Mouse (Mus musculus) kidney, postnatal 36 days (tissue): ENCODE data around the gene Ralgps1.
"Not testable (repeated sequence)": the region's sequence is repeated elsewhere in the genome, so short reads cannot be mapped to it uniquely, and the experiment has no call there.

Experiments used
- DNase-seq, 2 experiments: peaks; one replicate each; pipeline ENCODE4 v3.0.0; 2021 to 2022; ENCODE audit warnings: mixed read lengths in 2 of 2

Gene Ralgps1

DNA sequence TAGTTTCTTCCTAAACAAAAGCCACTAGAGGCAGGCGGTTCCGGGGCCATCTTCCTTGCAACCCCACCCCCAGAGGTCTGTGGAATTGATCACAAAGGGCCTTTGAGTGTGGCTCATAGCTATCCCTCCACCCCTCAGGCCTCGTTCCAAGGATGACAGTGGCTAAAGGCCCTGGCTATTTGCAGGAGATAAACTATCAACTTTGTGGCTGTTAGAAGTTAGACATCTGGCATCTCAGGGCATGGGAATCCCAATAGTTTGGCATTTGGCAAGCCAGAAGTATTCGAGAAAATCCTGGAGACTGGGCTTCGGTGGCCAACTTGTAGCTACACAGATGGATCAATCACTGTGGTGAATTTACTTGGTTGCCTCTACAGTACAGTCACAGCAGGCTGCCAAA lies 137.4 kb downstream of the Ralgps1 start:
- no peak for DNase-seq

DNA sequence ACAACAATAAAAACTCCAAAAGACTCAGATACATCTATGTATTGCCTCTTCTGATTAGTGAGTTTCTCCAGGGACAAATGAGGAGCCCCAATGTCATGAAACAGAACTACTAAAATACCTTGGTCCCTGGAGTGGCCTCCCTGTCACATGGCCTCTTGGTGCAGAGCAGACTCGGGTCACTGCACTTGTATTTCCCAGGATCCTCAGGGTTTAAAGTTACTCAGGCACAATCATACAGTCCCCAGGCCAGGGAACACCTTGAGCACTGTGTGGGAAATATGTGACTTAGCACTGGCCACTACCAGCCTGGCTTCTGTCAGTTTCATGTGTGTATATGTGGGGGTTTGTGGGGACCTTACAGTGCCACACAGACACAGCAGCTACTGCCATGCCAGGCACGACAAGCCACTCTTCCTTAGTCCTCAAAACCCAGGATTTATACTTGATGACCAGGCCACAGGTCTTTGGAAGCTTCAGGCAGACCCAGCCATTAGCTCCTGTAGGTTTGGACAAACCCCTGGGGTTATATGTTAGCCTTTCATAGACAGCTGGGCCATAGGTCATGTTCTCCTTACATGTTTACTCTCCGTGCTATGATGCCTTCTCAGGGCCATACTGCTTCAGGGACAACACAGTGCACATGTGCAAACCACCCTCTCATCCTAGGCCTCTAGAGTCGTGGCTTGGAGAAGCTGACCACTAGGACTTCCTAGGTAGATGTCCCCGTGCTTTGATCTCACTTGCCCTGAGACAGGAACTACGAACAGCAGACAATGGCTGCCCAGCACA lies 138.3 kb downstream of the Ralgps1 start:
- peak; percentile 60 to 73 for DNase-seq

DNA sequence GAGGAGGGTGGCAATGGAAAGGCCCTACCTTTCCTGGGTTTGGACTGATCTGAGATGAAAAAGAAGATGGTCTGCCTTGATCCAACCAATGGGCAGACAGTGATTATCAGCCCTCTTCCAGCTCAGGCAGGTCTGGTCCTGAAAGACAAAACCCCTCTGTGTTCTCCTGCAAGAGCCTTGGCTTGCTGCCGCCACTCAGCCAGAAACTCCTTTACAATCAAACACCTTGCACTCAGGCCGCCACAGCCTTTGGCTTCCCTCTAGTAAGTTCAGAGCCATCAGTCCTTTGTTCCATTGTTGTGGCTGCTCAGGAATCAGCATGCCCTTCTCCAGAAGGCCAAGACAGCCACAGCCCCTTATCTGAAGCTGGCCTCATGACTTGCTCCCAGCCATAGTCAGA lies 139.5 kb downstream of the Ralgps1 start:
- DNase-seq, result no peak

DNA sequence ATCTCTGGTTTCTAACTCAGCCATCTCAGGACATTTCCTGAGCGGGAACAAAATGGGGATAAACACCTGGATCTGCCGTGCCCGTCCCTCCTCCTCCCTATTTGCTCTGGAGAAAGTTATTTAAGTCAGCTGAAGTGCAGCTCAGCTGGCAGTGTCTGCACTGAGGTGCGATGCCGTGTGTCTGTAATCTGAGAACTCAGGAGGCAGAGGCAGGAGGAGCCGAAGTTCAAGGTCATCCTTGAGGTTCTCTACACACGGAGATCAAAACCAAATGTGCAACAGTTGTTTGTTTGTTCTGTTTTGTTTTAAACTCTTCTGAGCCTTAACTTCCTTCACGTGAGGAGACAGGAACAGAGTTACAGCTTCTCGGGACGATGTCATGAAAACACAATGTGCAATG lies 140.6 kb downstream of the Ralgps1 start:
- DNase-seq, result no peak

DNA sequence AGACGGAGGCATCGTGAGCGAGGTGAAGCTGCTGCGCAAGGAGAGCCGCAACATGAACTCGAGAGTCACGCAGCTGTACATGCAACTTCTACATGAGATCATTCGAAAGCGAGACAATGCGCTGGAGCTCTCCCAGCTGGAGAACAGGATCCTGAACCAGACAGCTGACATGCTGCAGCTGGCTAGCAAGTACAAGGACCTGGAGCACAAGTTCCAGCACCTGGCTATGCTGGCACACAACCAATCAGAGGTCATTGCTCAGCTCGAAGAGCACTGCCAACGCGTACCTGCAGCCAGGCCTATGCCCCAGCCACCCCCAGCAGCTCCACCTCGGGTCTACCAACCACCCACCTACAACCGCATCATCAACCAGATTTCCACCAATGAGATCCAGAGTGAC lies 142.7 kb downstream of the Ralgps1 start:
- peak; percentile 55 to 71 for DNase-seq

DNA sequence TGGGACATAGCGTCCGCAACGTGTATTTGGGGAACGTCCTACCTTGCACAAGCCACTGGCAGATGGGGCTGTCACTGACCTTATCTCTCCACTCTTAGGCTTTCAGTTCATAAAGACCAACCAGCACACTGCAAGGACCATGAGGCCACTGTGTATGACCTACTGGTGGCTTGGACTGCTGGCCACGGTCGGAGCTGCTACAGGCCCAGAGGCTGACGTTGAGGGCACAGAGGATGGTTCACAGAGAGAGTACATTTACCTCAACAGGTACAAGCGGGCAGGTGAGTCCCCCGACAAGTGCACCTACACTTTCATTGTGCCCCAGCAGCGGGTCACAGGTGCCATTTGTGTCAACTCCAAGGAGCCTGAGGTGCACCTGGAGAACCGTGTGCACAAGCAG lies 143.2 kb downstream of the Ralgps1 start:
- no peak for DNase-seq

DNA sequence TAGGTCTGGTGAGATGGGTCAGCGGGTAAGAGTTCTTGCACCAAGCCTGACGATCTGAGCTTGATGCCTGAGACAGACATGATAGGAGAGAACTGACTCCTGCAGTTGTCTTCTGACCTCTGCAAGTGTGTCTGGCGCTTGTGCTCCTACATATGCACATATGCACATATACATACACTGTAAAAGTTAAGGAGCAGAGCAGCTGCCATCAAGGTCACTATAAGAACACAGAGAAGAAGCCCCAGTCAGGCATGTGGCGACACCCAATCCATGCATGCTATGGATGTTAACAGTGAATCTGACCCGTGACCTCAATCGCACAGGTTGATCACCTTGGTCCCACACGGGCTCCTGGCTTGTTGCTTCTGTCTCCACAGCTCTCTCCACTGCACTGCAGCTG lies 145.4 kb downstream of the Ralgps1 start:
- DNase-seq, result no peak

DNA sequence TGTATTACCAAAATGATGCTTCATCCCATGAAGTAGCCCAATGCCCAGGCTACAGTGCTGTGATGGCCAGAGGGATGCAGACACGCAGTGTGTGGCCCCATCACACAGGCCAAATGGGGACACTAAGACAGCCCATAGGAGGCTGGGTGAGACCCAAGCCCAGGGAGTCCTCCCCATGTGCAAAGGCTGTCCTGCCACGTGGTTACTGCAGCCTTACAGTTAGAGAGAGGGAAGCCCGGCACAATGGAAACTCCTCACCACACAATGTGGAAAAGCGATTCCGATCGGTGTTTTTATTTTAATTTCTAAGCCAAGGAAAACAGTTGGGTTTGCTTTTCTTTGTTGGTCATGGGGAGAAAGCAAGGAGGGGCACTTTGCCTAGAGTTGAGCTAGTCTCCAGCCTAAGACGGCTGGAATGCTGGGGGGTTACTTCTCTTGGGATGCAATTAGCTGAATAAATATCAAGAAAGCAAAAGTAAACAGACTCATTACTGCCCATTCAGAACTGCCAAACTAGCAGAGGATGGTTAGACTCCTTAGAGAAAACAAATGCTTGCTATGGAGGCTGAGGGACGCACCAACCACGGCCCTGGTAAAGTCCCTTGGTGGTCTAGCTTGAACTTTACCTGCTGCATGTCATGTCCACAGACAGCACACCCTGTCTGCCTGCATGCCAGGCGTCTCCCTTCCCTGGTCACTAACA lies 147.5 kb downstream of the Ralgps1 start:
- DNase-seq, result no peak

DNA sequence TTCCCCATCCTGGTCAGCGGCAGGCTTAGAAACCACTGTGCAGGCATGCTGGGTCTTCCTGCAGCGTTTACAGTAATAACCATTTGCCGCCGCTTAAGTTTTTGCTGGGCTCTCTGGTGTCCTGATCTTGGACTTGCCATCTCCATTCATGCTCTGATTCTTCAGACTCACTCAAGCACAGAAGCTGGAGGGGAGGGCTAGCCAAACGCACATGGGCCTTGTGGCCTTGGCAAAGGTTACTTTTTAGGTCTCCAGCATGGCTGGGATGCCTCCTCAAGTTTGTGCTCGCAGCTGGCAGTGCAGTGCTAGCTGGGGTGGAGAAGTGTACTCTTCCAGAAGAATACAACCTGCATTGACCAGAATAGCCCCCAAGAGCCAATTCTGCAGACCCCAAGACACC lies 148.8 kb downstream of the Ralgps1 start:
- peak; percentile 53 to 61 for DNase-seq

DNA sequence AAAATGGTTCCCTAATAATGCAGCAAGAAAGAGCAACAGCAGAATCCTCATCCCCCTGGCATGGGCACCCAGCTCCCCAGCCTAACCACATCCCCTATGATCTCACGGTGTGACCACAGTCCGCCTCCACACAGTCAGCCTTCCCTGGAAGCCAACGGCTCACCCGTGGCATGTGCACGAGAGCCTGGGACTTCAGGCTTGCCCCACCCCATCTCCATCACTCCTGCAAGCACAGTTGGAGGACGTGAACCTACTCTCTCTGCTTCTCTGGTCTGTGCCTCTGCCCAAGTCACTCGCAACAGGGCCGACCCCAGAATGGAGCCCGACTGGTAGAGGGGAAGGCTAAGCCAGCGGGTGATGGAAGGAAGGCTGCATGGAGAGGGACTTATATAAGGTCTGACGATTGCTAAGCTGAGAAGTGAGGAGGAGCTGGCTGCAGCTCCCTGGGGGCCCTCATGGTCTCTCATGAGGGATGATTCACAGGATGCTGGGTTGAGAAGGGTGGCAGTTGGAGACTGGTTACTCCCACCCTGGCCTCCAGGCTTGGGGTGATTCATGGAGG lies 149.9 kb downstream of the Ralgps1 start:
- DNase-seq, result no peak

DNA sequence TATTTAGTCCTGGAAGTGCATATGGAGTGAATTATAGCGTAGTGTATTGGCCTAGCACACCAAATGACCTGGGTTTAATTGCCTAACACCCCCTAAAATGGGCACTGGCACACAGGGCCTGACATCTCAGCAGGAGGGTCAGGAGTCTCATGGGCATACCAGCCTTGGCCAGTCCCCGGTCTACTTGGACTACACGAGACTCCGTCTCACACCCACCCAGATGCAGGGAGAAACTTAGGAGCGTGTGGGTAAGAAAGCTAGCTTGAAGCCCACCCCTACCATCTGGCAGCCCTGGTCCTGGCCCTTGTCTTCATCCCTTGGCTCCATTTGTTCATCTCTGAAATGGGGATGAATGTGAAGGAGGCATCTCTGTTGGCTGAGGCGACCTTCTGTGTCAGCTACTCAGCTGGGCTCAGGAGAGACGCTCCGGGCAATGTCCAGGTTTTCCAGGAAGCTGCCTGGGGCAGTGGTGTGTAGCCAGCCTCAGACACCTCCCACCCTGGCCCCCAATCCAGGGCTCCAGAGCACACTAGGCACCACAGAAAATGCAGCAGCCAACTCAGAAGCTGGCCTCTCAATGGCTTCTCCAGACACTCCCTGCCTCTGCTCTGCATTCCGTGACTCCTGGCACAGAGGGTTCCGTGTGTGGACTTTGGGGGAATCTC lies 150.5 kb downstream of the Ralgps1 start:
- peak; percentile 75 to 76 for DNase-seq

DNA sequence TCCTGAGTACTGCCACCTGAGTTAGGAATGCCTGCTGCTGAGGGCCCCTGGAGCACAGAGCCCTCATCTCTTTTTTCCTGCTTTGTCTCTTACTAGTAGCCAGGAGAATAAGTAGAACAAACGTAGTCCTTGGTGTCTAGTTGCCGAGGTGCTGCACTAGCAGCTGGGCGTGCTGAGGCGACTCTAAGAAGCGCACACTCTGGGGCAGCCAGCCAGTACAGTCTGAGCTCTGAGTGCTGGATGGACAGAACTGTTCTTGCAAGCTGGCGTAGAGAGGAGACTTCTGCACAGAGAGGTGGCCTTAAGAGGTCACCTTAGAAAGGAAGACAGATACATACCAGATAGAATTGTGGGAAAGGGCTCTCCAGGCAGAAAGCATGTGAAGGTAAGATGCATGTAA lies 151.0 kb downstream of the Ralgps1 start:
- peak in 1 of 2 experiments; percentile 51 for DNase-seq

DNA sequence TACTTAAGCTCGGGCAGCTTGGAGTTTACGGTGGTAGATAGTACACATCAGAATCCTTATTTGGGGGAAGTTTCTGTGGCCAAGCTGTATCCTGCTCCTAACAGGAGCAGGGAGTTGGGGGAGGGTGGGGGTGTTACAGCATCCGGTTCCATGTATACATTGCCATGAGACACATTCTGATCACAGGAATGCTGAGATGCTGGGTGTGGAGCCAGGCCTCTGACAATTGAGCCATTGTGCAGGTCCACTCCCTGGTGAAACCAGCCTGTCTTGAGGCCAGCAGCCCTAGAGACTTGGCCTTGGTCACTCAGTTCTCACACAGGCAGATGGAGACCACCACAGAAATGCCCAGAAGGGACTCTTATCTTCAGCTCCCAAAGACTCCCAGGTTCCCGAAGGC lies 151.6 kb downstream of the Ralgps1 start:
- no peak for DNase-seq

DNA sequence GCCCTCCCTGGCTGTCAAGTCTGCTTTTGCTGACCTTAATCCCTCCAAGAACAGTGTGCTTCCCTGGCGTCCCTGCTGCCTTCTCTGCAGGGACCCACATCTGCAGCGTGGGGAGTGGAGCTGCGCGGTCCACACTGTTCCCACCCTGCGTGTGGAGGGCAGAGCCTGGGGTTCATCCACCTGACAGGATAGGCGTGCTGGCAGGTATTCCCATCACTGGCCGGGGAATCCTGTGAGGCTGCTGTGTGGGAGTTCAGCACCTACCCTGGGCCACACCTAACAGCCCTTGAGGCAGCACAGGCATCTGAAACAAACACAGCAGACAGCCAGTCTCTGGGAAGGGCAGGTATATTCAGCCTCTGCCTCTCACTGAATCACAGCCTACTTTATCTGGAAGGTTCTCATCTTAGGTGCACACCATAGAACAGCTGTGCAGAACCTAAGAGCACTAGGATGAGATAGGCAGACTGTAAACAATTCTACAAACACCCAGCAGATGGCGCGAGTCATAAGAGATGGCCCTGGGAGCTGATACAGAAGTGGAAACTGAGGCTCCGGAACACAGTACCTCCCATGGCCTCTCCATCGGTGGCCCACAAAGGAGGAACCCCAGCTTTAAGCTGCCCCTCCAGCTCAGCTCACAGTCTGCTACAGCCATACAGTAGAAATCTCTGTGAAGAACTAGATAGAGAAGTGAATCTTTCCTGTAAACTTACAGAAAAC lies 152.2 kb downstream of the Ralgps1 start:
- peak in 1 of 2 experiments; percentile 67 for DNase-seq

DNA sequence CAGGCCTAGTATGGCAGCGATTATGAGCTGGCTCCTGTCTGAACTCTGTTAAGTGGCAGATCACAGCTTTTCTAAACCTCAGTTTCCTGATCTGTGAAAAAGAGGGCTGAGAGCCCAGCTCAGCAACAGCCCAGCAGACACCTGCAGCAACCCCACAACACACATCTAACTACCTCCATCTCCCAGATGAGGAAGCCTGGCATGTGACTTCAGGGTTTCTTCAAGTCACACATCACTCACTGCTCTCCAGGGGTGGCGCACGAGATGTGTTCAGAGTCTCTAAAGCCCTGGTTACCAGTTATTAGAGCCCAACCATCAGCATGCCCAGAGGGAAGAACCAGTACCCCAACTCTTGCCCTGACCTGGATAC lies 153.9 kb downstream of the Ralgps1 start:
- no peak for DNase-seq

DNA sequence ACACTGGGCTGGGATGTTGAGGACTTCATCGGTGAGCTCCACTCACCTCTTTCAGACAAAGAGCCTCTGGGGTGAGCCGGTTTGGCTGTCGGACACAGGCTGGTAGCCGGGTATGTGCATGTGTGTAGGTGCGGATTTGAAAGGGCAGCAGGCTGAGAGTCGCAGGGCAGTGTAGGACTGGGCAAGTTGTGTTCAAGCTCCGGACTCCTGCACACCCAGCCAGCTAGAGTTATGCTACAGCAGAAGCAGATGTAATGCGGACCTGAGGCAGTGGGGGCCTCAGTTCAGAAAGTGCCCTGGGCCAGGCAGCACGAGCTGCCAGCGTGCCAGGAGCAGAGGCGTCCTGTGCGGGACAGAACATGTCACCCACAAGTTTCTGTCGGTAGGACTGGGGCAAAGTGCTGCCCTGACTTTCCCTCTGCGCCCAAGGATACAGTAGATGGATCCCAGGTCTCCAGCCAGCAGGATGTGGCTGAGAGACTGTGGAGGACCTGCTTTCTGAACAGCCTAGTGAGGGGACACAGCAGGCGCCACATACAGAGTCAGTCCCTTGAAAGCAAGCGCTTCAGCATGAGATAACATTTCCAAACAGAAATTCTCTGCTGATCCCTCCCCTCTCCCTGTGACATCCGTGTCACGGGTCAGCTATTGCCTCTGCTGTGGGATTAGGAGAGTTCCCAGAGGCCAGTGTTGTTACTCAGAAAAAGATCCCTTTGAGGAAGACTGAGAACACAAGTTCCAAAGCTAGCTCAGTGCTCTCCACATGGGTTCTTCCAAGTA lies 154.5 kb downstream of the Ralgps1 start:
- peak; percentile 39 to 46 for DNase-seq

DNA sequence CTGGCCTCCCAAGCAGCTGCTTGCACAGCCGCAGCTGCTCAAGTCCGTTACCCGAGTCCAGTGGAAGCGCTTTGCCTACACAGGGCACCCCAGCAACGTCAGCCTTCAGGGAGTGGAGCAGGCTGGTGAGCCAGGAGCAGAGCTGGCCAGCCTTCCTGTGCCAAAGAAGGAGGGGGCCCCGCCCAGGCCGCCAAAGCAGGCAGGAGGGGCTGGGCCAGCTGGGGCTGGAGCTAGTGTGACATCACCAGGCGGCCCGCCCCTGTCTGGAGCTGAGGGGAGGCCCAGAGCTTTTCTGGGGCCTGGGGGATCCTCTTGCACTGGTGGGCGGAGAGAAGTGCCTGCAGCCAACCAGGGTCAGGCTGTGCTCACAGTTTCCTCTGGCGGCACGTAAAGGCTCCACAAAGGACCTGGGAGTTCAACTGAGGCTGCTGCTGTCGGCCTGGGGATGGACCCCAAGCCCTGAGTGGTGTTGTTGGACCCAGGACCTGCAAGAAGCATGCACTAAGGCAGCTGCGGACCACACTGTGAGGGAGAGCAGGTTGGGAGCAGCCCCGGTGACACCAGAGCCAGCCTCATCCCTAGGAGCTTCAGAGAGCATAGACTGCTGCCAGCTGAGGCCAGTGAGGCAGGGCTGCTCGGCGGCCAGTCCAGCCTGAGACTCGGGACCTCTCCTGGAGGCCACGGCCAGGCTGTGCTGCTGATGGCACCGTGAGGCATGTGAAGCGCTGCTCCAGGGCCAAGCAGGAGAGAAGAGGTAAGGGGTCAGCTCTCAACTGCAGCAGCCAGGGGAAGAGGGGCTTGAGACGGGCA lies 155.4 kb downstream of the Ralgps1 start, which contains the start of gene Angptl2:
Gene Angptl2 (plus strand): TSS at position 370 of the 810 bp plus-strand sequence.
- peak; percentile 91 for DNase-seq

DNA sequence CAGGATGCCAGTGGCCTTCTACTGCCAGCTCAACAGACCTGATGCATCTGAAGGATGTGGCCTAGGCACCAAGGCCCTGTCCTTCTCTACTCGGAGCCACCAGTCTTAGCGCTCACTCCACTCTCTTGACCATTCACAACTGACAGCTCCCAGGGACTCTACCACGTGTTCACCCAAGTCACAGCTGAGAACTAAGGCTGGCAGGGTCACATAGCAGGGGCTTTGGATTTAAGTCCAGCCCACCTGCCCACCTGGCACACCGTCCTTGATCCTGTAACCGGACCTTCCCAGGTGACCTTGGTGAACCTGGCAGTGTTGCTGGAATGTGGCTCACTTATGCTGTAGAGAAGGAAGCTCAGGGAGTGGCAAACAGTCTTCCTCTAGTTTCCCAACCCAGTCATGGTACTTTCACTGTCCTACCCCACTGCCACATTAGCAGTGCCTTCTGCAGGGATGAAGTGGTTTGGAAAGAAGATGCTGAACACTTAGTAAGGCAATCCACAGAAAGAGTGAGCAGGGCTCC lies 156.0 kb downstream of the Ralgps1 start:
- DNase-seq, result no peak

DNA sequence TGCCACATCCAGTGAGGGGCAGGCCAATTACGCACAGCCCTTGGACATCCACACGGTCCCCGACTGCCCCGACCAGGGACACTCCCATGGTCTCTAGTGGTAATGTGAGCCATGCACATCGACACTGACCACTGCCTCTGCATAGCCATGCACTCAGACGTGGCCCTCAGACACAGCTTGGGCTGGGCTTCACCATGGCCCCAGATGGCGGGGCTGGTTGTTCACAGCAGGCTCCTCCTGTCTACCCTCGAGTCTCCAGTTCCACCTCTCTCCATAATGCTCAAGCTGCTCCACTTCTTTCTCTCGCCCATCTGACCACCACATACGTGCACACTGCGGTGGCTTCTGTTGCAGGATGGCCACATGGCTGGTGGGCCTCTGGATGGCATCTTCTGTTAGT lies 160.0 kb downstream of the Ralgps1 start:
- DNase-seq, result not testable (repeated sequence)

DNA sequence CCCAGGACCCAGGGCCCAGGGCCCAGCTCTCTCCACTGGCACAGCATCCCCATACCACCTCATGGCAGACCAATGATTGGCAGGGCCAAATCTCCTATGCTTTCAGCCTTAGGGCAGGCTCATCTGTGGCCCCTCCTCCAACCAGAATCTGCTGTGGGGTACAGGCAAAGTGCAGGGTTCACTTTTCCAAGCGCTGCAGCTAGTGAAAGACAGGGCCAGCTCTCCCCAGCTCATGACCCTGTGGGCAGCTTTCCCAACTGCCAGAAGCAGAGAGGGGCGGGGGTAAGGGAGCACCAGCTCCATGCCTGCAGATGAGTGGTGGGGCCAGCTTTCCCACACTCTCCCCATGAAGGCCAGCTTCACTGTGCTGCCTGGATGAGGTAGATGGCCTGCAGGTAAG lies 160.4 kb downstream of the Ralgps1 start:
- DNase-seq, result peak; percentile 83 to 86

DNA sequence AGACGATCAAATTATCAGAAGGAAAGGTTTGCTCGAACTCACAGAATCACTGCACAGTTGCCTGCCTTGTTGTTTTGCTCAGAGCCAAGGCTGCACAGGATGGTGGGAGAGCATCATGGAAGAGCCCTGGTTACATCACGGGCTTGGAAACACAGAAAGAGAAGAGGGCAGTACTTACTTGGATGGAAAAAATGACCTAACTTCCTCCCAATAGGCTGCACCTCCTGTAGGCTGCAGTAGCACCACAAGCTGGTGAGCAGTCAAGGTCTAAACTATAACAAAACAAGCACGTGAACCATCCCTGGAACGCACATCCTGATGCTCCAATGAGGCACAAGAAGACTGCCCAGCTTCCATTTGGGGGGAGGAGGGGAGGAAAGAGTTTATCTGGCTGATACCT lies 163.2 kb downstream of the Ralgps1 start:
- DNase-seq, result no peak
